Mouse (Mus musculus) midbrain, embryonic 11.5 days (tissue): ENCODE results near the gene Cenpw. TPM values are rescaled to one million over a fixed set of nuclear protein-coding genes. Genes with fewer than 3 reads are reported as not detected.

Experiments used
- ATAC-seq: fragments of 200-750 bp; cut with Nextera tagmentation; 2 replicates; pipeline ENCODE4 v1.8.0; 2017; ENCODE audit warnings: moderate TSS enrichment, moderate library complexity; ENCODE audit not compliant: low FRiP score
- DNase-seq: peaks from one replicate; pipeline ENCODE4 v3.0.0; 2015; ENCODE audit warnings: low spot score; ENCODE audit errors: missing footprints
- H3K27ac ChIP-seq: fragments of 300-500 bp; sonication (generic); 2 replicates; pipeline ENCODE4 v1.5.1; 2014; ENCODE audit warnings: low read depth, low read length
- H3K27me3 ChIP-seq: fragments of 300-500 bp; sonication (generic); 2 replicates; pipeline ENCODE4 v1.6.1; 2014; ENCODE audit warnings: mild to moderate bottlenecking, low read length, moderate library complexity, mixed read lengths; ENCODE audit not compliant: control insufficient read depth, insufficient read depth
- H3K36me3 ChIP-seq: fragments of 300-500 bp; sonication (generic); 2 replicates; pipeline ENCODE4 v1.6.1; 2014; ENCODE audit warnings: mild to moderate bottlenecking, low read length, moderate library complexity, mixed read lengths; ENCODE audit not compliant: control insufficient read depth, insufficient read depth
- H3K4me1 ChIP-seq: fragments of 300-500 bp; sonication (generic); 2 replicates; pipeline ENCODE4 v1.6.1; 2014; ENCODE audit warnings: low read length; ENCODE audit not compliant: control insufficient read depth, insufficient read depth
- H3K4me2 ChIP-seq: fragments of 300-500 bp; sonication (generic); 2 replicates; pipeline ENCODE4 v1.6.1; 2014; ENCODE audit warnings: mild to moderate bottlenecking, moderate library complexity
- H3K4me3 ChIP-seq: fragments of 300-500 bp; sonication (generic); 2 replicates; pipeline ENCODE4 v1.5.1; 2014; ENCODE audit warnings: low read depth, low read length
- H3K9ac ChIP-seq: fragments of 300-500 bp; sonication (generic); 2 replicates; pipeline ENCODE4 v1.6.1; 2014; ENCODE audit warnings: low read length
- H3K9me3 ChIP-seq: fragments of 300-500 bp; sonication (generic); 2 replicates; pipeline ENCODE4 v1.6.1; 2016; ENCODE audit warnings: low read length; ENCODE audit not compliant: control insufficient read depth
- WGBS: fragments of 180-500 bp; shearing (Covaris S2); extraction: QIAGEN DNeasy Blood & Tissue Kit; methylation state at CpG from one replicate; pipeline ENCODE4 v1.1.7; 2014; 5-methylcytosine and 5-hydroxymethylcytosine counted together
- polyA plus RNA-seq: library from polyadenylated mRNA; unstranded; fragments of >200 nt; fragmentation: Nextera tagmentation; extraction: Ambion mirVana; gene quantifications from 2 replicates; pipeline ENCODE4 v1.2.1, GENCODE M21; 2014

Gene Cenpw
- 65.7 and 67.3 TPM in 2 replicates for polyA plus RNA-seq

DNA sequence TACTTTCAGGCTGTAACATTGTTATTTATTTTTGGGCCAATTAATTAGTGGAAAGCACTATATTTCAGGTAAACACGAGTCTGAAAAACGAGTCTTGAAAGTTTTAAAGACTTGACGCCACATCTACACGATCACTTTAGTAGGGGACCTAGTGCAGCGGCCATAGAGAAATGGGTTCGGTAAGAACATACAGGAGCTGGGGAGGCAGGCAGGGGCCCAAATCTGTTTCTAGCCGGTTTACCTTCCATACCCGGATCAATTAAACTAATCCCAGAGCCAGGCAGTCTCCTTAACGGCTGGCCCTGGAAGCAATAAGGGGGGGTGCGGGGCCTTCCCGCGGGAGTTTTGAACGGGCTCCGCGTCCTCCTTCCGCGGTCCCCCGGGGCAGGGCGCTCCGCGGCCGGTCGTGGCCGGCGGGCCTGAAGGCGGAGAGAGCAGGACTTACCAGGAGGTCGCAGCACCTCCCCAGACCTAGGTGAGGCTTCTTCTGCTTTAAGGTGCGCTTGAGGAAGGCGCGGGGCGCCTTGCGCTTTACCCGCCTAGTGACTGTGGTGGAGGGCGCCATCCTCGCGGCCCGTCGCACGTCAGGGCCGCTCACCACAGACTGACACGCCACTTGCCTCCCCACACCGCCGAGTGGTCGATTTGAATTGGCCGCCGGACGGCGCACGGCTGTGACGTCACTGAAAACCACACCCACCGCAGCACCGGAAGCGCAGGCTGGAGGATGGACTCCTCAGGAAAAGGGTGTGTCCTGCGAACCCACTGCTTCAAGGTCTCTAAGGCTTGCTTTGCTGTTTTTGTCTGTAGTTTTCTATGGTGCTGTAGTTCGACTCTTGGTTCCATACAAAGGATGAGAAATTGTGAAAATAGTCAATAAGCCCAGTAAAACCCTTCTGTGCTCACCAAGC is at the start of gene Cenpw:
Cenpw (minus strand) TSS at position 645 of the 911 bp plus-strand sequence.
- no peaks in the 10 kb centered on the region for H3K9me3 ChIP-seq
- peak; percentile 99 for DNase-seq
- no peak within 1 kb of the TSS for H3K27ac ChIP-seq
- peak within 1 kb of the TSS; percentile 79 for H3K4me3 ChIP-seq
- no peaks in the 10 kb centered on the region for H3K27me3 ChIP-seq
- no peaks in the 10 kb centered on the region for H3K36me3 ChIP-seq
- 0 out of 2 replicates have a peak, but pooled peaks cover 3% of the 10 kb centered on the region for H3K4me1 ChIP-seq
- peak; percentile 100 for ATAC-seq
- under 1% methylated on average over 55 of the region's 55 CpGs for WGBS
- H3K4me2 ChIP-seq: peak within 1 kb of the TSS; percentile 70
- H3K9ac ChIP-seq: peak within 1 kb of the TSS; percentile 82

- Histone ChIP-seq H3K36me3 (no peaks in the 10 kb centered on the region), H3K4me1 (no peaks in the 10 kb centered on the region)
Observed at GRCm38 (mm10) chr10:30249654-30250053, 49.3 kb upstream of the Cenpw start.

DNA sequence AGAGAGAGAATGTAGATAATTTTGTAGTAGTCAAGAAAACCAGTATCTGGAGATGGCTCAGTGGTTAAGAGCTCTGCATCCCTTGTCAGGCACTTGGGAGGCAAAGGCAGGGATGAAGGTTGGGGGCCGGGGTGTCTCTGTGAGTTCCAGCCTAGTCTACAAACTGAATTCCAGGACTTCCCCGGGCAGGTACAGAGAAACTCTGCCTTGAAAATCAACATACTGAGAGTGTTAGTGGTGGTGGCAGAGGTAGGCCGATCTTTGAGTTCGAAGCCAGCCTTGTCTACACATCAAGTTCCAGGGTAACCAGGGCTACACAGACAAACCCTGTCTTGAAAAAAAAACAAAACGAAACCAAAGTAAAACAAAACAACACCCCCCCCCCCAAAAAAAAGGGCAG is 859 bp downstream of the Cenpw start:
- ATAC-seq: no peak
- H3K27me3 ChIP-seq: no peaks in the 10 kb centered on the region
- H3K27ac ChIP-seq: no peak overlapping the region
- WGBS: 58% methylated on average over 5 of the region's 5 CpGs
- H3K4me1 ChIP-seq: 0 out of 2 replicates have a peak, but pooled peaks cover 3% of the 10 kb centered on the region
- peak overlapping the region; percentile 79 for H3K4me3 ChIP-seq
- H3K9me3 ChIP-seq: no peaks in the 10 kb centered on the region
- no peaks in the 10 kb centered on the region for H3K36me3 ChIP-seq
- peak overlapping the region; percentile 82 for H3K9ac ChIP-seq
- H3K4me2 ChIP-seq: peak overlapping the region; percentile 70
- DNase-seq: no peak

More at GRCm38 (mm10) chr10:30249654-30250053, 49.3 kb upstream of the Cenpw start:
- Histone ChIP-seq H3K27me3 (no peaks in the 10 kb centered on the region), H3K27ac (no peak overlapping the region), H3K4me2 (no peak overlapping the region), H3K9me3 (no peaks in the 10 kb centered on the region), H3K4me3 (no peak overlapping the region), H3K9ac (no peak overlapping the region)
- ATAC-seq (no peak), DNase-seq (no peak)
- WGBS: 73% methylated on average over 3 of the region's 3 CpGs

DNA sequence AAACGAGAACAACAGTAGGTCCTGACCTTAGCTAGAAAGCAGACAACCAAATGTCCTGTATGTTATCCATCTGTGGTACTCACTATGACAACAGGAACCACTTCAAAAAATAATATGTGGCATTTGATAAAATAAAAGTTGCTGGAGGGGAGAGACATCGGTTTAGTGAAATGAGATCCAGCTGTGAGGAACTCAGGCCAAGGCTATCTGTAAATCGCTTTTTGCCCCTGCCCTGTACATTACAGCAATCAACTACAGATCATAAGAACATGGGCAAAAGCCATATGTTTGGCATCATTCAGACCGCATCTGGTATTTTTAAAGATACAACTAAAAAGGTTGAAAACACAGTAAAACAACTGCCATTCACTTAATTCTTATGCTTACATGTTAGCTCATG is 32.7 kb downstream of the Cenpw start:
- Histone ChIP-seq H3K36me3 (no peaks in the 10 kb centered on the region), H3K9ac (no peak overlapping the region), H3K9me3 (no peaks in the 10 kb centered on the region), H3K27ac (no peak overlapping the region), H3K4me1 (no peaks in the 10 kb centered on the region), H3K4me2 (no peak overlapping the region), H3K27me3 (no peaks in the 10 kb centered on the region), H3K4me3 (no peak overlapping the region)
- WGBS: 85% methylated on average over 4 of the region's 4 CpGs
- no peak for ATAC-seq
- no peak for DNase-seq
